Comparison of ENCODE assay signal across 11 mouse cellular contexts in genomic region chr3:104960026-104961000, GRCm38 (mm10). TPM values are rescaled to one million over a fixed set of nuclear protein-coding genes. Genes with fewer than 3 reads are reported as not detected.
DNase-seq lines count a peak whose midpoint lies in the region; ATAC-seq and TF ChIP-seq lines count a peak whose summit lies in the region.
"Had no signal": no experiment of that assay in that cellular context is flagged by ENCODE, and none has a peak within 500 bp of the region (broad histone marks: within the 10 kb centered on the region; RNA-seq: fewer than 3 reads in every experiment).

No protein-coding gene starts in this region.

- no peak overlapping the region for H3K9ac ChIP-seq in heart, embryonic 12.5 days
- 0 out of 2 replicates have a peak overlapping the region, but pooled peaks have one; percentile 58 for H3K9ac ChIP-seq in neural tube, embryonic 12.5 days
- H3K9ac ChIP-seq in limb, embryonic 14.5 days (ENCODE audit: low read depth, low read length, severe bottlenecking) = no peak overlapping the region
- 0 out of 2 replicates have a peak overlapping the region, but pooled peaks have one; percentile 59 for H3K9ac ChIP-seq in stomach, postnatal 0 days (ENCODE audit: low read length)

- H3K4me1 ChIP-seq in heart, embryonic 12.5 days (replicated peaks) = peaks cover 48% of the 10 kb centered on the region
- peaks cover 24% of the 10 kb centered on the region for H3K4me1 ChIP-seq in neural tube, embryonic 12.5 days
- peaks cover 17% of the 10 kb centered on the region for H3K4me1 ChIP-seq in limb, embryonic 14.5 days (ENCODE audit: control insufficient read depth, insufficient read depth, low read length)
- H3K4me1 ChIP-seq in stomach, postnatal 0 days (replicated peaks; ENCODE audit: control insufficient read depth, insufficient read depth) = peaks cover 2% of the 10 kb centered on the region; the same call in 1 of the 2 replicates

- ATAC-seq in heart, embryonic 12.5 days (ENCODE audit: insufficient number of reproducible peaks, low FRiP score) = no peak
- no peak for ATAC-seq in neural tube, embryonic 12.5 days (ENCODE audit: low FRiP score, low read depth)
- no peak for ATAC-seq in limb, embryonic 14.5 days (ENCODE audit: low FRiP score, low read depth)
- ATAC-seq in stomach, postnatal 0 days (ENCODE audit: low FRiP score, low TSS enrichment) = no peak
- ATAC-seq: Patski had no signal

- H3K27ac ChIP-seq in heart, embryonic 12.5 days (ENCODE audit: poor library complexity, severe bottlenecking) = no peak overlapping the region
- H3K27ac ChIP-seq in neural tube, embryonic 12.5 days = no peak overlapping the region
- no peak overlapping the region for H3K27ac ChIP-seq in limb, embryonic 14.5 days (replicated peaks; ENCODE audit: low read depth, low read length)
- H3K27ac ChIP-seq in stomach, postnatal 0 days (replicated peaks) = no peak overlapping the region

- intact Hi-C loops in heart, postnatal 36 days (cut with DNase I) = no loop called here

- no peak for TF ChIP-seq POLR2A in limb, embryonic 14.5 days (IDR thresholded peaks at IDR 0.05; ENCODE audit: borderline replicate concordance, extremely low read depth, insufficient read depth, insufficient read length)

- DNase-seq in heart, postnatal 36 days = no peak
- no peak for DNase-seq in neural tube, embryonic 10.5 days (ENCODE audit: extremely low spot score, low spot score)
- DNase-seq in limb, embryonic 14.5 days (ENCODE audit: low spot score) = no peak
- DNase-seq in stomach, postnatal 0 days (ENCODE audit: low spot score) = peak; percentile 14
- no peak for DNase-seq in gastrocnemius, postnatal 25 days
- DNase-seq in gastrocnemius, postnatal 10 days = no peak
- DNase-seq: embryo, embryonic 11 days; thymus, postnatal 25 days had no signal

- H3K4me3 ChIP-seq in heart, embryonic 12.5 days = peak overlapping the region; percentile 60; the same call in 1 of the 2 replicates
- H3K4me3 ChIP-seq in neural tube, embryonic 12.5 days = no peak overlapping the region
- peak overlapping the region; percentile 51 for H3K4me3 ChIP-seq in limb, embryonic 14.5 days (replicated peaks; ENCODE audit: low read length)
- peak overlapping the region; percentile 16; the same call in 1 of the 2 replicates for H3K4me3 ChIP-seq in stomach, postnatal 0 days (ENCODE audit: low read depth, low read length)

- 0 out of 2 replicates have a peak, but pooled peaks cover 6% of the 10 kb centered on the region for H3K36me3 ChIP-seq in heart, embryonic 12.5 days
- H3K36me3 ChIP-seq in neural tube, embryonic 12.5 days = peaks cover 5% of the 10 kb centered on the region; the same call in 1 of the 2 replicates
- H3K36me3 ChIP-seq in limb, embryonic 14.5 days (ENCODE audit: control insufficient read depth, insufficient read depth, low read length) = no peaks in the 10 kb centered on the region
- no peaks in the 10 kb centered on the region for H3K36me3 ChIP-seq in stomach, postnatal 0 days (ENCODE audit: control insufficient read depth, insufficient read depth, low read length)

- H3K4me2 ChIP-seq in heart, embryonic 12.5 days = peak overlapping the region; percentile 92; the same call in 1 of the 2 replicates
- H3K4me2 ChIP-seq in neural tube, embryonic 12.5 days (replicated peaks) = peak overlapping the region; percentile 84; the same call in 1 of the 2 replicates
- H3K4me2 ChIP-seq in limb, embryonic 14.5 days (replicated peaks; ENCODE audit: low read depth, low read length, severe bottlenecking) = peak overlapping the region; percentile 69; the same call in 1 of the 2 replicates
- H3K4me2 ChIP-seq in stomach, postnatal 0 days (replicated peaks; ENCODE audit: low read depth) = peak overlapping the region; percentile 85

- no peak for TF ChIP-seq CTCF in stomach, postnatal 0 days (IDR thresholded peaks at IDR 0.05; ENCODE audit: low read depth)

- TF ChIP-seq EP300 in stomach, postnatal 0 days (optimal IDR thresholded peaks at IDR 0.05) = no peak

- H3K27me3 ChIP-seq in heart, embryonic 12.5 days (replicated peaks) = peaks cover 60% of the 10 kb centered on the region
- H3K27me3 ChIP-seq in neural tube, embryonic 12.5 days (replicated peaks) = peaks cover 64% of the 10 kb centered on the region
- peaks cover 35% of the 10 kb centered on the region for H3K27me3 ChIP-seq in limb, embryonic 14.5 days (ENCODE audit: control insufficient read depth, insufficient read depth, low read length)
- no peaks in the 10 kb centered on the region for H3K27me3 ChIP-seq in stomach, postnatal 0 days (ENCODE audit: control insufficient read depth, insufficient read depth, low read length)
- H3K27me3 ChIP-seq: Patski had no signal

- no peaks in the 10 kb centered on the region for H3K9me3 ChIP-seq in heart, embryonic 12.5 days (replicated peaks)
- no peaks in the 10 kb centered on the region for H3K9me3 ChIP-seq in neural tube, embryonic 12.5 days
- H3K9me3 ChIP-seq in limb, embryonic 14.5 days (ENCODE audit: control insufficient read depth, low read length) = no peaks in the 10 kb centered on the region
- no peaks in the 10 kb centered on the region for H3K9me3 ChIP-seq in stomach, postnatal 0 days (ENCODE audit: control insufficient read depth, low read length)

- WGBS in heart, embryonic 12.5 days = 9% methylated on average over 19 of the region's 19 CpGs
- 11% methylated on average over 19 of the region's 19 CpGs for WGBS in neural tube, embryonic 12.5 days
- 11% methylated on average over 19 of the region's 19 CpGs for WGBS in limb, embryonic 14.5 days
- WGBS in stomach, postnatal 0 days = 31% methylated on average over 19 of the region's 19 CpGs

RNA-seq across cellular contexts. Expression of gene Wnt2b, which starts 1.4 kb away (rescaled TPM):
- 1.3 and 1.4 TPM in 2 replicates for polyA plus RNA-seq in heart, embryonic 12.5 days (2016; fragmentation: Nextera tagmentation; extraction: Ambion mirVana)
- 1 to 10 TPM; 1.1 to 1.8 TPM for total RNA-seq in heart, postnatal 36 days (2021)
- 0.70 and 0.72 TPM in 2 replicates for polyA plus RNA-seq in neural tube, embryonic 12.5 days (2016; fragmentation: Nextera tagmentation; extraction: Ambion mirVana)
- polyA plus RNA-seq in limb, embryonic 14.5 days (2012; rRNA removed) = 3.1 and 3.6 TPM in 2 replicates
- 1.4 and 1.5 TPM in 2 replicates for polyA plus RNA-seq in limb, embryonic 14.5 days (2014; fragmentation: Nextera tagmentation; extraction: Ambion mirVana)
- 1.3 and 1.5 TPM in 2 replicates for polyA plus RNA-seq in stomach, postnatal 0 days (2015; fragmentation: Nextera tagmentation; extraction: Ambion mirVana)
- total RNA-seq in gastrocnemius, postnatal 25 days (2021) = under 1 TPM; 0.31 to 0.46 TPM
- total RNA-seq in gastrocnemius, postnatal 10 days (2021) = 1 to 10 TPM; 1.6 to 1.7 TPM

Comparison
In these comparisons a context has a peak if more than half of its experiments do, and no peak if none do; other contexts are left out.
1. H3K9ac ChIP-seq: peak in neural tube, embryonic 12.5 days (single experiment) and stomach, postnatal 0 days (single experiment); none in heart, embryonic 12.5 days (single experiment) and limb, embryonic 14.5 days (single experiment).
2. Peak in every context shown above with its lines, with median percentiles within 50 percentile points of each other: H3K4me2 ChIP-seq.